Mouse (Mus musculus) right cerebral cortex, adult 18-20 months (tissue): ENCODE results near the gene Hcls1.

Experiments used
- DNase-seq: peaks from one replicate; pipeline ENCODE4 v3.0.0; 2022; ENCODE audit warnings: mixed read lengths

The Hcls1 gene

GRCm38 (mm10) chr16:36989999-36990625 lies 55.3 kb downstream of the Hcls1 start, which contains the start of gene Fbxo40:
Fbxo40 (minus strand) TSS chr16:36990467.
- DNase-seq, result no peak

- no peak for DNase-seq
These were observed 62.9 kb downstream of the Hcls1 start for GRCm38 (mm10) chr16:36997650-36998049.

GRCm38 (mm10) chr16:36999366-36999972 lies 64.7 kb downstream of the Hcls1 start:
- no peak for DNase-seq

GRCm38 (mm10) chr16:37009262-37009661 lies 74.5 kb downstream of the Hcls1 start:
- no peak for DNase-seq

GRCm38 (mm10) chr16:37010370-37010769 lies 75.6 kb downstream of the Hcls1 start:
- peak; percentile 30 for DNase-seq

GRCm38 (mm10) chr16:37011061-37011921 lies 76.5 kb downstream of the Hcls1 start, which contains the start of gene Polq:
Polq (plus strand) TSS chr16:37011786.
- DNase-seq, result peak; percentile 95

- DNase-seq, result no peak
These were observed 77.1 kb downstream of the Hcls1 start for GRCm38 (mm10) chr16:37011922-37012289.

GRCm38 (mm10) chr16:37012336-37012735 lies 77.6 kb downstream of the Hcls1 start:
- DNase-seq, result no peak
